33 mouse cellular contexts compared by ENCODE assay signal in genomic region chr17:73960745-73961144, GRCm38 (mm10).
"Had no signal": no experiment of that assay in that cellular context is flagged by ENCODE, and none has a peak within 500 bp of the region (broad histone marks: within the 10 kb centered on the region; RNA-seq: fewer than 3 reads in every experiment).

No protein-coding gene starts in this region.

- DNase-seq: left cerebral cortex, postnatal 4 days; liver; liver, embryonic 13.5 days; liver, postnatal 0 days; lung, adult 18-20 months; lung, adult 2 months; lung, embryonic 14.5 days; lung, postnatal 10 days; lung, postnatal 14 days; lung, postnatal 36 days; lung, postnatal 4 days; midbrain, embryonic 14.5 days had no signal

- H3K27me3 ChIP-seq: limb, embryonic 12.5 days; limb, embryonic 13.5 days; limb, embryonic 15.5 days; liver, embryonic 12.5 days; liver, embryonic 13.5 days; liver, embryonic 15.5 days; lung, embryonic 15.5 days; midbrain, embryonic 12.5 days; midbrain, embryonic 13.5 days; midbrain, embryonic 15.5 days; neural tube, embryonic 12.5 days; neural tube, embryonic 13.5 days had no signal

- H3K27ac ChIP-seq: limb, embryonic 10.5 days; limb, embryonic 12.5 days; limb, embryonic 13.5 days; limb, embryonic 15.5 days; liver, embryonic 12.5 days; liver, embryonic 13.5 days; liver, embryonic 14.5 days; liver, embryonic 15.5 days; lung, embryonic 15.5 days; macrophage; midbrain, embryonic 10.5 days; midbrain, embryonic 12.5 days; midbrain, embryonic 13.5 days; midbrain, embryonic 15.5 days; neural tube, embryonic 12.5 days; neural tube, embryonic 13.5 days had no signal

- H3K9me3 ChIP-seq: limb, embryonic 10.5 days; limb, embryonic 12.5 days; limb, embryonic 13.5 days; limb, embryonic 15.5 days; liver, embryonic 12.5 days; liver, embryonic 13.5 days; liver, embryonic 15.5 days; lung, embryonic 15.5 days; megakaryocyte, embryonic 14.5 days; midbrain, embryonic 10.5 days; midbrain, embryonic 12.5 days; midbrain, embryonic 13.5 days; midbrain, embryonic 15.5 days; neural tube, embryonic 12.5 days; neural tube, embryonic 13.5 days had no signal

- H3K4me3 ChIP-seq: limb, embryonic 10.5 days; limb, embryonic 12.5 days; limb, embryonic 13.5 days; limb, embryonic 15.5 days; liver, embryonic 12.5 days; liver, embryonic 13.5 days; liver, embryonic 15.5 days; lung, embryonic 15.5 days; megakaryocyte, embryonic 14.5 days; midbrain, embryonic 10.5 days; midbrain, embryonic 12.5 days; midbrain, embryonic 13.5 days; midbrain, embryonic 15.5 days; myocyte; neural tube, embryonic 12.5 days; neural tube, embryonic 13.5 days had no signal

- H3K36me3 ChIP-seq: limb, embryonic 10.5 days; limb, embryonic 12.5 days; limb, embryonic 13.5 days; limb, embryonic 15.5 days; liver, embryonic 12.5 days; liver, embryonic 13.5 days; liver, embryonic 15.5 days; lung, embryonic 15.5 days; midbrain, embryonic 10.5 days; midbrain, embryonic 12.5 days; midbrain, embryonic 13.5 days; midbrain, embryonic 15.5 days; neural tube, embryonic 12.5 days; neural tube, embryonic 13.5 days had no signal

- H3K4me1 ChIP-seq: liver, embryonic 12.5 days; liver, embryonic 13.5 days; liver, embryonic 15.5 days; megakaryocyte, embryonic 14.5 days; midbrain, embryonic 10.5 days; midbrain, embryonic 12.5 days; midbrain, embryonic 13.5 days; midbrain, embryonic 15.5 days; neural tube, embryonic 12.5 days; neural tube, embryonic 13.5 days had no signal

- H3K9ac ChIP-seq: limb, embryonic 12.5 days; limb, embryonic 13.5 days; limb, embryonic 15.5 days; liver, embryonic 12.5 days; liver, embryonic 13.5 days; liver, embryonic 14.5 days; liver, embryonic 15.5 days; liver, postnatal 0 days; lung, embryonic 14.5 days; lung, embryonic 15.5 days; midbrain, embryonic 12.5 days; midbrain, embryonic 13.5 days; midbrain, embryonic 15.5 days; neural tube, embryonic 12.5 days; neural tube, embryonic 13.5 days had no signal

- ATAC-seq: liver, embryonic 12.5 days; liver, postnatal 0 days; lung, postnatal 0 days; midbrain, embryonic 13.5 days; midbrain, embryonic 15.5 days; midbrain, embryonic 16.5 days had no signal

- H3K4me2 ChIP-seq: limb, embryonic 12.5 days; limb, embryonic 13.5 days; limb, embryonic 15.5 days; liver, embryonic 11.5 days; liver, embryonic 12.5 days; liver, embryonic 13.5 days; liver, embryonic 15.5 days; lung, embryonic 14.5 days; lung, embryonic 15.5 days; midbrain, embryonic 11.5 days; midbrain, embryonic 12.5 days; midbrain, embryonic 13.5 days; midbrain, embryonic 15.5 days; neural tube, embryonic 12.5 days; neural tube, embryonic 13.5 days had no signal
